Mouse (Mus musculus) layer of hippocampus, postnatal 10 days (tissue): ENCODE data around the gene Hmcn1. TPM values are rescaled to one million over a fixed set of nuclear protein-coding genes. Genes with fewer than 3 reads are reported as not detected.

Experiments used
- DNase-seq, 2 experiments: peaks; one replicate each; pipeline ENCODE4 v3.0.0; 2021; ENCODE audit warnings: low spot score in 2 of 2
- total RNA-seq, 2 experiments: library from RNA; stranded (reverse); gene quantifications; 2 replicates each; pipeline ENCODE4 v1.2.3; 2021

Gene Hmcn1
- total RNA-seq, 2 experiments from 2014 or later, result 6.1 to 7.6 TPM

DNA sequence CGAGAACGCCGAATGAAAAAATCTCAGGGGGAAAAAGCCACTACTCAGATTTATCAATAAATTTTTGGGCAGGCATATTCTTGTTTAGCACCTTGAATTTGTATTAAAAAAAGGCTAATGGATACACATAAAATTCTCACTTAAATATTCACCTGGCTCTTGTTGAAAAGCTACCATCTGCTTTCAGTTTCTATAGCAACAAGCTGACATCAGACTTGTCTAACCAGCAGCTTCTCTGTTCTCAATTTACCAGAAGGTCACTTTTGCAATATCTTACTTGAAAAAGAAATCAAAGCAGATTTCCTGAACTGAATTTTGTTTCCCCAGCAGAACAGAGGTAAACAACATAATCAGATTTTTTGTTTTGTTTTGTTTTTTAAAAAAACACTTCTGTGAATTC is 311.8 kb downstream of the Hmcn1 start:
- no peak for DNase-seq

DNA sequence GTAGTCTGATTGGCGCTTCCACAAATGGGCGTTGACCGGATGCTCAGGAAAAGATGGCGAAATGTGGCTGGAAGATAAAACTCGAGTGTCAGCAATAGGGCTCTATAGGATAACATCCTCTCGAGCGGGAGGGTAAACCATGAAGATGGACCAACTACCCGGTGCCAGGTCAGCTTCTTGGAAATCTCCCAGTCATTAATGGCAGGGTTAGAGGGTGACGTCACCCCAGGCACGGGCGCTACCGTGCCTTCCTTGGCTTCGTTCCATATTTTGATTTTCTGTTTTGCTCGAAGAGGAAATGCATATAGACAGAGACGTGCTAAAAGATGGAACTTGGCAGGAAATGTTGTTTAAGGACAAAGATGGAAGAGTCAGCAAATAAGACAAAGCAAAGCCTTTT is 312.2 kb downstream of the Hmcn1 start:
- DNase-seq, result peak; percentile 30 to 44

DNA sequence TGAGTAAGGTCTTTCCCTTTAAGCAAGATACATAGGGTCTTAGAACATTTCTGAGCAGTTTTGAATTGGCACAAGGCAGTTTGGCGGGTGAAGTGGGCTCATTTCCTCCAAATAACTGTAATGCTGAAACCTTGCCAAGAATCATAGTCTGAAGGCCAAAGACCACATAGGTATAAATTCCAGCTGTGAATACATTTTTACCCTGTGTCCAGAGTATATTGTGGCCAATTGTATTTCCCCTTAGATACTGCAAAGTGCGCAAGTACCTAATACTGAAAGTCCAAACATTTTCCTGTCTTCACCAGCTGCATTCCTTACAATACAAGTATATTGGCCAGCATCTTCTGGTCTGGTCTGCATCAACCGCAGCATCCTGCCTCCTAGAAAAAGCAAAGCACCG is 312.9 kb downstream of the Hmcn1 start:
- DNase-seq, result no peak

DNA sequence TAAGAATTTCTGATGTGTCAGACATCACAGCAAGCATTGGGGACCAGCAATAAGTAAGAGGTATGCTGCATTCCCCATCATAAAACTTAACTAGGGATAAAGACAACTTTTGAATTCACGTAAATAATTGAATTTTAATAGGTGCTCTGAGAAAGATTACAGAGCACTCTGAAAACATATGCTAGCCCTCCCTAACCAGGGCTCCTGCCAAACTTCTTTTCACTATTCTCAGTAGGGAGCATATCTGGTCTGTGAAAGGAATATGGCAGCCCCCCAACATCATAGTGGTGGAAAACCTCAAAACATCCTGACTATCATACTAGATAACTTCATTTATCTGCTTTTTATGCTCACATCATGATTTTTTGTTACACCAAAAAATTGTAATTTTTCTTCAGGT is 347.9 kb downstream of the Hmcn1 start:
- DNase-seq, result no peak

DNA sequence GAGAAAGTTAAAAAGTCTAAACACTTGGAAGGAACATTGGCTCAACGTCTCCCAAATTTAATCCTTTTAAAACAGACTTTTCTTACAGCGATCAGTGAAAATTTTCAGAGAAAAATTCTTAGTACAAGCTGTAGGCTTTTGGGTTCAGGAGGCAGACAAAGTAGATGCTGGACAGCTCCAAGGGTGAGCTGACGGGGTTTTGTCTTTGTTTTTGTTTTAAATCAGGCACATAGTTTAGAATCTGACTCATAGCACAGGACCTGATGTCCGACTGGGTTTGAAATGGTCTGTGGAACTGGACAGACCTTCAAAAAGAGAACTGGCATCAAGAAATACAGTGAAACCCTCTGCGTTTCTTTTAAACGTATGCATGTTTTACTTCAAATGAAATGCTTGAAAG is 353.7 kb downstream of the Hmcn1 start:
- DNase-seq, result no peak

DNA sequence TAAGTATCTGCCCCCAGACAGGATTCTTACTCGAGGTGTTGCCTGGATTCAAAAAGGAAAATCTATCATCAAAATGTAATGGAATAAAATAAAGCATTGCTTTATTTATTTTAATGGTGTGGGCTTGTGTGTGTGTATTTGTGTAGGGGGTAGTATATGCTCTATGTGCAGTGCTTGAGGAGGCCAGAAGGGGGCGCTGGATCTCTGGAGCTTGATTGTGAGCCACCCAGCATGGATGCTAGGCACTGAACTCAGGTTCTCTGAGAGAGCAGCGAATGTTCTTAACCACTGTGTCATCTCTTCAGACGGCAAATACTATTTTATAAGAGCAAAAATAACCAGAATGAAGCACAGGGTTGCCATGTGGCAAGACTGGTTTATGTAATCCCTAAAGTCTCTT is 360.7 kb downstream of the Hmcn1 start:
- no peak for DNase-seq

DNA sequence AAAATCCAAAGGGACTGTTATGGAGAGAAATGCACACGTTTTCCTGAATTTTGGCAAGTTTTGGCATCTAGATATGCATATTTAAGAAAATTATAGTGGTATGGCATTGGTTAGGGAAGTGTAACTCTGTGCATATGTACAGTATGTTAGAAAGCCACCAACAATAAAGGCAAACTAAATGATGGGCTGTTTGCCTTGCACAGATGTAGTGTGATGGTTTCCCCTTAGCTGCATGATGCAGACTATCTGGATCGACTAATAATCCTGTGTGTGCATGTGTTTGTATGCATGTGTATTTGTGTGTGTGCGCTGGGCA is 361.4 kb downstream of the Hmcn1 start:
- DNase-seq, result no peak

DNA sequence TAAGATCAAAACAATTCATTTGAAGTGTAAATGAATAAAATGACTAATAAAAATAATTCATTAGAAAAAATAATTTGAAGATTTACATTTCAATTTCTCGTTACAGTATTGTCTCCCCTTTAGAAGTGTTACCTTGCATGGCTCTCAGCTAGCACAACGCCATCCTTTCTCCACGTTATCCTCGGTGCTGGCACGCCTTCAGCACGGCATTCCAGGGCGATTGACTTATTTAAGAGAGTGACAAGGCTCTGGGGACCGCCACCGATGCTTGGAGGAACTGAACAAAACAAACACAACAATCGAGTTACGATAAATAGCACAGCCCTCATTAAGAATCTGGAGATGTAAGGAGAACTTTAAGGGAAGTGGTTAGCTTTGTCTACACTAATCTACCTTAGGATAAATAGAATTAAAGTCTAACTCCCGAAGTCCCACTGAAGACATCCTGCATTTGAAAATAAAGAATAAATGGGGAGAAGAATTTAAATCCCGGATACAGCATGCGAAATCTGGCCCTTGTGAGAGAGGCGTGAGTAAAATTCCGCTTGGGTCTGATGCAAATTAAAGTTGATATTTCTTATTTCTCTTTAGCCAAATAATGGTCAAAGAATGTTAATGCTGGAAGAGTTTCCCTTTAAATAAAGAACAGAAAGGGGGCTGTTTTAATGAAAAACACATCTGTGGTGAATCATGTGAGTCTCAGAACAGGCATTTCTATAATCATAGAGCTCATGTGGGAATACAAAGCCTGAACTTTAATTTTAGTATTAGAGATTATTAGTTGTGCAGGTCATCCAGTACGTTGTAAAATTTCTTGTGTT is 362.0 kb downstream of the Hmcn1 start:
- no peak for DNase-seq

DNA sequence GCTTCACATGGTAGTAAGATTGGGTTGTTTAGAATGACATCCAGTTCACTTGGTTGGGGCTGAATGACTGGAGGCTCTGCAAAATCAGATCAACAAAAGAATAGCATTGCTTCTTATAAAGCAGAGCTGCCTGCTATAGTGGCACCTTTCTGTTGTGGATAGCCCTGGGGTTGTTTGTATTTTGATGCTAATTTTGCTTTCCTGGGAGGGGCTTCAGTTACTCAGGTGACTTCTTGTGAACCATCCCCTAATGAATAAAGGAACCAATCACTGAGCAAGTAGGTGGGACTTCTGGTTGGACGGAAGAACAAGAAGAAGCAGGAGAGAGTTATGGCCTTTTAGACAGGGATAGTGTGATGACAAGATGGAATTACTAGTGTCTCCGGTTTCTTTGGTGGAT is 370.0 kb downstream of the Hmcn1 start:
- DNase-seq, result no peak

DNA sequence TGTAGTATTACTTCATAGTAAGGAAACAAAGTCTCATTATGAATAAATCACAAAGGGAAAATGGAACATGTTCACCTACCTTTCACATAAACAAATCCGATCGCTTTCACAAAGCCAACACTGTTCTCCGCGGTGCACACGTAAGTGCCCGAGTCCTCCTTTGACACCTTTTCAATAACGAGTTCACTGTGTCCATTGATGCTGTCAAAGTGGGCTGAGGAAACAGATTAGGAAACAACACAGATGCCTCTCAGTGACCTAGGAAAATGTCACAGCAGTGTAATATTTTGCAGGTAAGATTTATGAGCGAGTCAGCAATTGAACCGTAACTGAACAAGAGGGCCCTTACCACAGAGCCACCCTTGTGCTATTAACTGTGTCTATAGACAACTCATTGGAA is 382.7 kb downstream of the Hmcn1 start:
- no peak for DNase-seq

DNA sequence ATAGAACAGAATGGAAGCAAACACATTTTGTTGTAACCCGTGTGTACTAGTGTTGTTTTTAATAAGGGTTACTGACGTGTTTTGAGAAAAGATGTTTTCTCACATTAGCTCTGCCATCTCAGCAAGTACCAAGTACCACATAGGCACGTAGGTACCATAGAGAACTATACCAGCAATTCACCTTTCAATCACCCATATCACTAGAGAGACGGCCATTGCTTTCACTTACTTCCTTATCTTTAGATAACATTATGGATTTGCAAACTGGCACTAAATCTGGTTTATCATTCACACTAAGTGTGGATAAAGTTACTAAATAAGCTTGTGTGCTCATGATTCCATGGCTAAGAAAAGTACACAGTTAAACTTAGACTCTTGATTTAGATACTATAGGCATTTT is 387.1 kb downstream of the Hmcn1 start:
- no peak for DNase-seq

DNA sequence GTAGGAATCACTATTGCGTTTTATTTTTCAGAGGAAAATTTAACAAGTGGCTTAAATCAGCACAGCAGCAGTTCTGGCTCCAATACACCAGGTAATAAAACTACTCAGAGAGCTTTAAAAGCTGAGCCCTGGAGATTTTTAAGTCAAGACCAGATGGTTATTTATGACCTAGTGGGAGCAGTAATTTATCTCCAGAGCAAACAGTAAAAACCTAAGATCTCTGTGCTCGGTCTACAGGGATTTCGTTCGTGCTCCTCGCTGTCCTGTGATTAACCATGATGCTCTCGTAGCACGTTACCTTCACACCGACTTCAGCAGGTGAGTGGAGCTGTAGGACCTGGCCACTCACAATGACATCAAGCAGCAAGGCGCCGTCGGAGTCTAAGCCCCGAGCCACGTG is 399.6 kb downstream of the Hmcn1 start:
- no peak for DNase-seq

DNA sequence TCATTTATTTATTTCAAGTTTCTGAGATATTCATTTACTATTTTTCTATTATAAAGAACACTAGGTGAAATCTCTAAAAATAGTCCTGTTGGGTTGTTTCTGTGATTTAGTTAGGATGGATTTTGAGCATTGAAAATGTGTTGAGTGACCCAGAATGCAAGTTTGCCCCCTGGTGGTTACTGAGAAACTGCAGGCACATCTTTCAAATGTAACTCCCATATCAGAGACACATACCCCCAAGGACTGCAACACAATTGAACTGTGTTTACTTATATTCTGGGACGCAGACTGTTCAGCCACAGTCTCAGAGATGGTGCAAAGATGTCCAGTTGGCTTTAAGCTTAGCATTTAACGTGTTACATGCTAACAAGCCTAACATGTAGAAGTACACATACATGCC is 402.0 kb downstream of the Hmcn1 start:
- peak; percentile 66 to 67 for DNase-seq

DNA sequence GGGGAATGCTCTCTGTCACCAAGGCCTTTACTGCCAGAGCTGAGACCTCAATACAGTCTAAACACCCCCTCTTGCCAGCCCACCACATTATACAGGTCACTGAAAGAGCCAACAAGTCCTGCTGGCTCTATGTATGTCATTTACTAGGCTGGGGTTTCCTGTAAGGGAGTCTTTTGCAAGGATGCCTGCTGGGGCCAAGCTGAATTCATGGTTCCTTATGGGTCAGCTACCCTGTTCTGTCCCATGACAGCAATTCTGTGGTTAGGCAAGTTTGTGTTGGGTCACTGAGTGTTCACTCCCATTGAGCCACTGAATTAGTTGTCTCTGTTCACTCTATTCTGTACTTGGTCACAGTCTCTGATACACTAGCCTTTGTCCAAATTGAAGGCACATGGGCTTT is 405.8 kb downstream of the Hmcn1 start:
- DNase-seq, result no peak

DNA sequence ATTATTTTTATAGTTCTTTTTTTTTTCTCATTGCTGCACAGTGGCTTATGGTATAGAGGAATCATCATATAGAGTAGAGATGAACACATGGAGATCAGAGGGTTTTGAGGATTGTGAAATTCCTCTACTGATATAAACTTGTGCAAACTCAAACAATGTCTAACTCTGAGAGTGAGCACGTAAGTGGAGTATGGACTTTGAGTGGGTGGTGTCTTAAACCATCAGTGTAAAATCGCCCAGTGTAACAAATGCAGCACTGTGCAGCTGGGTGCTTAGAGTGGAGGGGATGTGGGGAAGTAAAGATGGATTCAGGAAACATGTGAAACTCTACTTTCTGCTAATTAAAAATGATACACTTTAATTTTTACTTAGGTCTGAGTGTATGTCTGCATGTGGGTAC is 408.8 kb downstream of the Hmcn1 start:
- DNase-seq, result no peak

DNA sequence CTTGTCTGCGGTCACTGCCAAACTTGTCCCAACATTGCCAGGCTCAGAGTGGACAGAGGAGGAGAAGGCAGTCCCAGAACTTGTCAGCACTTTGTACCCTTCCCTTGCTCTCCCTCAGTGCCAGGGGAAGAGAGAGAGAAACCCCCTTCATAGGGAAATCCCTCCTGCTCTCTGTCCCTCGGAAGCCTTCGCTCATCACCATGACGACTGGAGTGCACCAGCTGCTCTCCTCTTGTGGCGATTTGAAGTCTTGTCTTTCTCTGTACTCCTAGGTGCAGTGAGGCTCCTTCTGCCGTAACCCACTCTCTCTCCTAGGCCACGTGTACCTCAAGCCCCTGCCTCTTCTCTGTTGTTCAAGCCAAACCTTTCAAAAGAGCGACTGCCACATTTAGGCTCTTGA is 409.5 kb downstream of the Hmcn1 start:
- DNase-seq, result peak in 1 of 2 experiments; percentile 10

DNA sequence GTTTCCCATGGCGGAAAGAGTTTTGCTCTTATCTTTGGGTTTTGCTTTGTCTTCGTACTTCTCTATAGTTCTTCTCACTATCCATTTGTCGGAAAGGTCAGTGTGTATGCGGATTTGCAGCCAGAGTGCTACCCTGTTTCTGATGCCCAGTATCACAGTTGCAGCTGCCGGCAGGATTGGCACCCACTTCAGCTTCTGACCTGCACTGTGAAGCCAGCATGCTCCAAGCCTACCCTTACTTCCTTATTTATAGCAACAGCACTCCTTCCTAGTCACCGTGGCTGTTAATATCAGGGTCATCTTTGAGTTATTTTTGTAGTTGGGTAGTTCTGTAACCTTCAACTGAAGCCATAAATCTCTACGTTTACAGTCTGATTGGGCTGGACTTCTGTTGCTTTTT is 412.7 kb downstream of the Hmcn1 start:
- no peak for DNase-seq

DNA sequence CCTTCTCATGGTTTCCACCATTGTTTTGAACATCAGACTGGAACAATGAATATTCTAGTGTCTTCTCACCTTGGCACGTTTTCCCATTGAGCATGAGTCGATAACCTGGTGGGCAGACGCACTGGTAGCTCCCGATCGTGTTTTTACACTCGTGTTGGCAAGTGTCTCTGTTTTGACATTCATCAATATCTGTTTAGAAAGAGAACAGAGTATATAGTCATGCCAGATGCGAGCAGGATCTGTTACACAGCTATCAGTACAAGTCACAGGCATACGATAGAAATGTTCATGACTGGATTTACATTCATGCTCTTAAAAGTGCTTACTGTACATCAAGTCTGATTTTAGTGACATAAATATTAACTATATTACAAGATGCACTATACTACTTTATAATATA is 419.8 kb downstream of the Hmcn1 start:
- DNase-seq, result no peak

DNA sequence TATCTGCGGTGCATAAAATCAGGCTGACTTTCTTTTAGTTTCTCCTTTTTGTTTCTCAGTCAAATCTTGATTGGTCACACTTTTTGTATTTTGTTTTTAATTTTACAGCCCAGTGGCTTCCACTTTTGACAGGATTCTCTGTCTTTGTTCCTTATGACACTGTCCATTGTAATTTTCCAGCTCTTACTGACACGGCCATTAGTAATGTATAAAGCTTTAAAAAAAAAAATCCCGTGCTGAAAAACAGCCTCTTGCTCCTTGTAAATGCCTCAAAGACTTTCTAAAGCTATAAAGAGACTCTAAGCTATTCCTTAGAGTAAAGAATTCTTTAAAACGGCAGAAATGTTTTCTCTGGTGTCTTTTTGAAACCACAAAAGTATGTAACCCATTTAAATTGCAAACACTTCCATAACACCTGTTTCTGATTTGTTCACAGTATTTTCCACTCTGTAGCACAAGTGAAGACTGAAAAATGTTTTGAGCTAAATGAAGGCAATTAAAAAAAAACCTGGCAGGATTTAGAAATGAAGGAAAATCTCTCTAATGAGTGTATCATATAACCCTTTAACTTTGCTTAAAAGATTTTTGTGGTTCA is 422.6 kb downstream of the Hmcn1 start:
- no peak for DNase-seq

DNA sequence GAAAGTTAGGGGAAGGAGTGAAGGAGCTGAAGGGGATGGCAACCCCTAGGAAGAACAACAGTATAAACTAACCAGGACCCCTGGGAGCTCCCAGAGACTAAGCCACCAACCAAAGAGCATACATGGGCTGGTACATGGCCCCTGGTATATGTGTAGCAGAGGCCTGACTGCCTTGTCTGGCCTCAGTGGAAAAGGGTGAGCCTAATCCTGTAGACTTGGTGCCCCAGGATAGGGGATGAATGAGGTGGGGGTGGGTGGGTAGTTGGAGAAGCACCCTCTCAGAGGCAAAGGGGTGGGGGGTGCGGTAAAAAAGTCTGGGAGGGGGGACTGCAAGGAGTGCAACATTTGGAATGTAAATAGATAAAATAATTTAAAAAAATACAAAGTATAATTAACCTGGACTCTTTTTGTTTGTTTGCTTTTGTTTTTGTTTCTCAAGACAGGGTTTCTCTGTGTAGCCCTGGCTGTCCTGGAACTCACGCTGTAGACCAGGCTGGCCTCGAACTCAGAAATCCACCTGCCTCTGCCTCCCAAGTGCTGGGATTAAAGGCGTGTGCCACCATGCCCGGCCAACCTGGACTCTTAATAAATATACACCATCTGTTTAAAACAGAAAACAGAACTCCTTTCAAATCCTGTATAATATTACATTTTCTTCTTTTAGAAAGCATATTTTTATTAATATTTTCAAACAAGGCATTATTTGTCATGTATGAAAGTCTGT is 423.3 kb downstream of the Hmcn1 start:
- no peak for DNase-seq

DNA sequence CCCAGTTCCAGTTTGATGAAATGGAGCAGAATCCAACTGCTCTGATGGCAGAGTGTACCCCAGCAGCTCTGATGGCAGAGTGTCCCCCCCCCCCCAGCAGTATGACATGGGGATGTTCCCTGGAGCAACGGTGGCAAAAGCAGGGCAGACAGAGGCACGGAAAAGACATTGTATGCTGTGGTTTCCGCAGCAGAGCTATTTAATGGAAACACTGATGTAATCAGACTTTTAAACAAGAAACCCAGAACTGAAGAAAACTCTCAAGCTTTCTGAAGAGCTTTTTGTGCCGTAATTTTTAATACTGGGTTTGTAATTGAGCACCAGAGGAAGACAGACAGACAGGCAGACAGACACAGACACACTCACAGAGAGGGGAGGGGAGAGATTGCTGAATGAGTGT is 426.9 kb downstream of the Hmcn1 start:
- DNase-seq, result no peak

DNA sequence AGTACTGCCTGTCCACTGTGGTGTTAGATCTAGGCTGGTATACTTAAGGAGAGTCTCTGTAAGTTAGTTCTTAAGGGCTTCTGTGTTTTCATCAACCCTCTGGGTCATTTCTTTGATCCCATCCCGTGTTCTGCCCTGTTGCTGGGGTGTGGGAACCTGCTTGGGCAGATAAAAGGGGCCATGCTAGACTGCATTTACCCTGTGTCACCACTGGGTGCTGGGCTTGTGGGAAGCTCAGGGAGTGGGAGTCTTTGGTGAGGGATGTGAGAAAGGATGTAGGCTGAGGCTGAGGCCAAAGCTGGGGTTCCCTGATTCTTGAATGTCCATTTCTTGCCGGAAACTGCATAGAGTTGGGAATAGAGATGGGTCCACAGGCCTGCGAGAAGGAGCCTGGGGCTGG is 436.6 kb downstream of the Hmcn1 start:
- no peak for DNase-seq

DNA sequence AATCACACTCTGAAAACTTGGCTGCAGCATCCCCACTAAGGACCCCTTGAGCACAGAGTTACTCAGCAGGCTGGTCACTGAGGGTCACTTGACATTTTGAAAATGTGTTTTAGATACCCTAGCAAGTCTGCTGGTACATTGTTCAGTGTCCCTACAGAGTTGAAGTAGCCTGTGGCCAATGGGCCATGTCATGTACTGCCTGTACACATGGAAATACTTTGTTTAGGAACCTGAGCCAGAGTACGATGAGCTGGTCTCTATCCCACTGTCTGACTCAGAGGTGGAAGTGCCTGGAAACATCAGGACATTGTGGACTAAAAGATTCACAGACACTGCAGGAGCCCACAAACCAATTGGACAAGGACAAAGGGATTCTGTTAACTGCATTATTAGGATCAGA is 441.8 kb downstream of the Hmcn1 start:
- DNase-seq, result no peak
